Mouse (Mus musculus): ENCODE results near the gene Btd. TPM values are rescaled to one million over a fixed set of nuclear protein-coding genes. Genes with fewer than 3 reads are reported as not detected.

The Btd gene
- total RNA-seq, 2 experiments from 2014 or later = 9.0 to 10.0 TPM

- no peak for DNase-seq (ENCODE audit: extremely low spot score in 1 of 2, low spot score in 1 of 2)
These were observed 23.5 kb downstream of the Btd start for GRCm38 (mm10) chr14:31664100-31664902.

- no peak for DNase-seq (ENCODE audit: extremely low spot score in 1 of 2, low spot score in 1 of 2)
These were observed 24.2 kb downstream of the Btd start for GRCm38 (mm10) chr14:31664903-31665565.

GRCm38 (mm10) chr14:31665566-31665940, 24.7 kb downstream of the Btd start:
- no peak for DNase-seq (ENCODE audit: extremely low spot score in 1 of 2, low spot score in 1 of 2)

- DNase-seq (ENCODE audit: extremely low spot score in 1 of 2, low spot score in 1 of 2) = no peak
These were observed 26.3 kb downstream of the Btd start for GRCm38 (mm10) chr14:31666931-31667705.

- no peak for DNase-seq (ENCODE audit: extremely low spot score in 1 of 2, low spot score in 1 of 2)
These were observed 26.9 kb downstream of the Btd start for GRCm38 (mm10) chr14:31667741-31668140.

GRCm38 (mm10) chr14:31668326-31668725, 27.5 kb downstream of the Btd start:
- DNase-seq (ENCODE audit: extremely low spot score in 1 of 2, low spot score in 1 of 2) = no peak

DNA sequence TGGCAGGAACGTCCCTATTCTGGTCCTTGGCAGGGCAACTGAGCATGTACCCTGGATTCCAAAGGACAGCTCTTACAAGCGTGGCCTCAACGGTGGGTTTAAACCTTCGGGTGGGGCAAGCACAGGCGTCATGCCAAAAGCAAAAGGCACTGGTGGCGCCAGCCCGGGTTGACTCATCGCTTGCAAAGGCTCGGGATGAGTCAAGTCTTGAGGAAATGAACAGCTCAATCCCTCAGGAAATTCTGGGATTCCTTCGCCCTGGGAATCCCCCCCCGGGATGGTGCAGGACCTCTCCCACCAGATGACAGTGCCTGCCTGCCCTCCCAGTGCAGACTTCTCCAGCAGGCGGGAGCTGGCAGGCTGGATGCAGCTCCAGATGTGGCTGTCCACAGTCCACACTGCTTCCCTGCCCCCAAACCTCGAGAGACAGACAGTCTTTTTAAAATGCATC, 28.4 kb downstream of the Btd start:
- peak; percentile 39 to 47 for DNase-seq (ENCODE audit: extremely low spot score in 1 of 2, low spot score in 1 of 2)

- DNase-seq (ENCODE audit: extremely low spot score in 1 of 2, low spot score in 1 of 2) = no peak
These were observed 29.0 kb downstream of the Btd start for GRCm38 (mm10) chr14:31669642-31670490.

DNA sequence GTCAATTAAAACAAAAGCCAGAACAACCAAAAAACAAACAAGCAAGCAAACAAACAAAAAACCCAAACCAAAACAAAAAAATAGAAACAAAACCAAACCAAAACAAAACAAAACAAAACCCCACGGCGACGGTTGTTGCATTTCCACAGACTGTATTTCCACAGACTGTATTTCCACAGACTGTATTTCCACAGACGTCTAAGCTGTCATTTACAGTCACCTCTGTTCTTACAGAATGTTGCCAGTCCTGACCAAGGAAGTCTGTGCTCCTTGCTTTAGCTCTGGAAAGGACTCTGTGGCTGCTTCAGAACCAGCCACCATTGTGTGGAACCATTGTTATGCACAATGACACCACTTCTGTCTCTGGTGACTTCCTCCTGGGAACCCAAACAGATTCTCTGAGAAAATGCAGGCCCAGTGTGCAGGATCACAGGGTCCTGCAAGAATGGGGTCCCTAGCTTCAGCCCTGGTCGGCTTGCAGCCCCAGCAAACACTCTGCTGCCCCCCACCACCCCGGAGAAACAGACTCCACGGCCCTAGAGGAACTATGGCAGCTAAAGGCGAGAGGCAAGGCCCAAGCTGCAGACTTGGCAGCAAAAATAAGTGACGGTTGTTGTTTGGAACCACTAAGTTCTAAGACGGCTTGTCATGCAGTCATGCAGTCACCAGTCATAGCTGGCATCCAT, 30.9 kb downstream of the Btd start:
- DNase-seq (ENCODE audit: extremely low spot score in 1 of 2, low spot score in 1 of 2) = no peak

- no peak for DNase-seq (ENCODE audit: extremely low spot score in 1 of 2, low spot score in 1 of 2)
These were observed 39.8 kb downstream of the Btd start for GRCm38 (mm10) chr14:31680656-31681055.

GRCm38 (mm10) chr14:31681291-31681690, 40.5 kb downstream of the Btd start:
- no peak for DNase-seq (ENCODE audit: extremely low spot score in 1 of 2, low spot score in 1 of 2)

- no peak for DNase-seq (ENCODE audit: extremely low spot score in 1 of 2, low spot score in 1 of 2)
These were observed 41.2 kb downstream of the Btd start for GRCm38 (mm10) chr14:31681931-31682555.

DNA sequence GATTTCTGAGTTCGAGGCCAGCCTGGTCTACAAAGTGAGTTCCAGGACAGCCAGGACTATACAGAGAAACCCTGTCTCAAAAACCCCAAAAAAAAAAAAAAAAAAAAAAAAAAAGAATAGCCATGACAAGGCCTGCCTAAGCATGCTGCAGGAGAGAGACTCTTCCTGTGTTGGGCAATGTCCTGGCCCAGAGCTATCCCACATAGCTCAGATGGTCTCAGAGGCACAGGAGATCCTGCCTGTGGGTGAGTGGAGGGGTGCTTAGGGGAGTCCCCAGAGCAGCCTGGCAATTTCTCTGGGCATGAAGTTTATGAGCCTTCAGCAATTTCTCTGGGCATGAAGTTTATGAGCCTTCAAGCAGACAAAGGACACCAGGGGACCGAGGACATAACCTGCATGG, 42.8 kb downstream of the Btd start:
- DNase-seq (ENCODE audit: extremely low spot score in 1 of 2, low spot score in 1 of 2) = no peak

DNA sequence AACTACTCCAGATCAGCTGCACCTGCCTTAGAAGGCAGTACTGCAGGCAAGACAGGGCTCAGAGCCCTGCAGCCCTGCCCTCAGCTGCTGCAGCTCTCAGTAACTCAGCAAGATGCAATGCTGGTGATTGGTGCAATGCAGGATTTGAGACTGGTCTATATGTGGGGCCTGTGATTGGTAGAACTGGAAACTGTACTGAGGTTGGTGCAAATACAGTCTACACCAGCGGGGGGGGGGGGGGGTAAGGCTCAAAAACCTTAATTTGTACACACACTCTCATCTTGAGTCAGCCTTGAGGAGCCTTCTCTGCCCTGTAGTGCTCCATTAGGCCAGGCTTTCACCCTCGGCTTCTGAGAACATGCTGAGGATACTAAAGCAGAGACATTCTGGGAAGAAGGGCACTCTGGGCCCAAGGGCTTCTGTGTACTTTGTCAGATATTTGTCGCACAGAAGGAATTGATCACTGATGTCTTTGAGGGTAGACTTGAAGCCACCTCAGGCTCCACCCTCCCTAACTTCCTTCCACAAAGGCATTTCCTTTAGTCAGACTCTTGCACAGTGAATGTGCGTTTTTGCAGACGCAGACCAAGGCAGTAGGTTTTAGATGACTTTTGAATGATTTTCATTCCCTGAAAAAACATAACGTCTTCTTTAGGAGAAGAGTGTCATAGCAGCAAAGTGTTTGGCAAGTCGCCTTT, 43.7 kb downstream of the Btd start:
- no peak for DNase-seq (ENCODE audit: extremely low spot score in 1 of 2, low spot score in 1 of 2)

- no peak for DNase-seq (ENCODE audit: extremely low spot score in 1 of 2, low spot score in 1 of 2)
These were observed 44.9 kb downstream of the Btd start for GRCm38 (mm10) chr14:31685680-31686079.

- no peak for DNase-seq (ENCODE audit: extremely low spot score in 1 of 2, low spot score in 1 of 2)
These were observed 45.4 kb downstream of the Btd start for GRCm38 (mm10) chr14:31686231-31686630.

DNA sequence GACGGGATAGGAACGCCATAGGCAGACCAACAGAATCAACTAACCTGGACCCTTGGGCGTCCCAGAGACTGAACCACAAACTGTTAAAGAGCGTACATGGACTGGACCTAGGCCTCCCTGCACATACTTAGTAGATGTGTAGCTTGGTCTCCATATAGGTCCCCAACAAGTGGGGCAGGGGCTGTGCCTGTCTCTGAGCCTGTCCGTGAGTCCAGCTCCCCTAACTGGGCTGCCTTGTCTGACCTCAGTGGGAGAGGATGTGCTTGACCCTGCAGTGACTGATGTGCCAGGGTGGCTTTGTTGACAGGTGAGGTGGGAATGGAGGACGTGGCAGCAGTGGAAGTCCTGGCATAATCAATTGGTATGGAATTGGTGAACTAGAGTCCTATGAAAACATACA, 51.7 kb downstream of the Btd start:
- no peak for DNase-seq (ENCODE audit: extremely low spot score in 1 of 2, low spot score in 1 of 2)

DNA sequence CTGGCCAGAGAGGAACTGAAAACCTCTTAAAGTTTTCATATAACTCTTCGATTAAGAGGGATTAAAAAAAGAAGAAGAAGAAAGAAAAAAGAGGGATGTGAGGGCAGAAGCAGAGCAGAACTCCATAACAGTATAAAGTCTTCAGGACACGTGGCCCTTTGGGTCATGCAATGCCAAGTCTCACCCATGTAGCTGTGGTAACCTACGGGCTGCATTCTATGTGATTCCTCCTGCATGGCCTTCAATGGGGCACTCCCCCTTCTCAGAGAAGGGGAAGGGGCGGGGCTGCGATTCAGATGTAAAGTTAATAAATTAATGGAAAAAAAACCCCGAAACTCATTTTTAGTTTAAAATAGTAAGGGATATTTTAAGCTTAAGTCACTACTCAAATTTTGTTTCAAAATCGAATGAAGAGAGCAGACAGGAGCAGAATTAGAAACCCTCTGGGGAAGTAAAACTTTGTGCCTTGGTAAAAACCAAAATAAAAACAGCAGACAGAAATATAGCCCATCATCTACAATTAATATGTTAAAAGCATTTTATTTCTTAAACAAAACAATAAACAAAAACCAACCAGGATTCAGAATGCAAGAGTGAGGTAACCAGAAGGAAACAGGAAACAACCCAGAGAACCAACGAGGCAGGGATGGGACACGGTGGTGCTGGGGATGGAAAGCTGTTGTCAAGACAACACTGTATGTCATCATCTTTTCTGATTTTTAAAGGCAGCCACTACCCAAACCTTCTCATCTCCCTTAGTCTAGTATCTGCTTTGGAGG, 55.6 kb downstream of the Btd start:
- DNase-seq (ENCODE audit: extremely low spot score in 1 of 2, low spot score in 1 of 2) = no peak

All from layer of hippocampus, postnatal 25 days (tissue).